Comparison of ENCODE assay signal across 28 mouse cellular contexts in the genomic region with DNA sequence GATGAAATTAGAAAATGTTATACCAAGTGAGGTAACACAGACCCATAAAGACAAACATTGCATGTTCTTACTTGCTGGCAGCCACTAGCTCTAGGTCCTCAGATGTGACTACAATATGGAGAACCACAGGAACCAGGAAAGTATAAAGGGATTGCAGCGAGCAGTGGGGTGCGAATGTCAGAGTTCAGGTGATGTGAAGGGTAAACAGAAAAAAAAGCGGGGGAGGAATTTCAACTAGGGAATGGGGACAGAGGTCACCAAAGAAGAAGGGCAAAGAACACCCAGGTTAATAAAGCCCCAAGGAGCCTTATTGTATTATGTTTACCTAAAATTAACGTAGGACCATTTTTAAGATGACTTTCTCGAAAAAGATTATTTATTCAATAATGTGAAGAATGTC. TPM values are rescaled to one million over a fixed set of nuclear protein-coding genes. Genes with fewer than 3 reads are reported as not detected.
DNase-seq lines count a peak whose midpoint lies in the region; ATAC-seq lines count a peak whose summit lies in the region.
"Had no signal": no experiment of that assay in that cellular context is flagged by ENCODE, and none has a peak within 500 bp of the region (broad histone marks: within the 10 kb centered on the region; RNA-seq: fewer than 3 reads in every experiment).

No protein-coding gene starts in this region.

- no peak for ATAC-seq in kidney, embryonic 16.5 days (ENCODE audit: low FRiP score, low TSS enrichment)
- ATAC-seq in liver, embryonic 15.5 days (ENCODE audit: insufficient read depth): peak; percentile 22; the same call in 1 of the 2 replicates
- ATAC-seq in liver, embryonic 11.5 days (replicated peaks; ENCODE audit: low FRiP score): no peak
- ATAC-seq: activated CD4-positive, CD25-positive, alpha-beta regulatory T cell, adult 4 months; forebrain, embryonic 15.5 days had no signal

- H3K36me3 ChIP-seq in kidney, embryonic 16.5 days (ENCODE audit: insufficient read depth, low read length): no peaks in the 10 kb centered on the region
- H3K36me3 ChIP-seq in liver, embryonic 15.5 days (replicated peaks): no peaks in the 10 kb centered on the region
- no peaks in the 10 kb centered on the region for H3K36me3 ChIP-seq in liver, embryonic 11.5 days (ENCODE audit: control insufficient read depth, insufficient read depth, low read length)
- H3K36me3 ChIP-seq: embryonic facial prominence, embryonic 10.5 days; embryonic facial prominence, embryonic 13.5 days; forebrain, embryonic 12.5 days; forebrain, embryonic 15.5 days; heart, embryonic 12.5 days; heart, embryonic 15.5 days; hindbrain, embryonic 10.5 days had no signal

- no peak overlapping the region for H3K9ac ChIP-seq in kidney, embryonic 16.5 days (replicated peaks; ENCODE audit: low read length)
- no peak overlapping the region for H3K9ac ChIP-seq in liver, embryonic 15.5 days
- no peak overlapping the region for H3K9ac ChIP-seq in liver, embryonic 11.5 days (ENCODE audit: low read depth, low read length)
- H3K9ac ChIP-seq: embryonic facial prominence, embryonic 13.5 days; forebrain, embryonic 12.5 days; forebrain, embryonic 15.5 days; heart, embryonic 12.5 days; heart, embryonic 15.5 days had no signal

- no peaks in the 10 kb centered on the region for H3K9me3 ChIP-seq in kidney, embryonic 16.5 days (ENCODE audit: low read length)
- H3K9me3 ChIP-seq in liver, embryonic 15.5 days (replicated peaks): no peaks in the 10 kb centered on the region
- no peaks in the 10 kb centered on the region for H3K9me3 ChIP-seq in liver, embryonic 11.5 days (ENCODE audit: control insufficient read depth, low read length)
- H3K9me3 ChIP-seq: embryonic facial prominence, embryonic 10.5 days; embryonic facial prominence, embryonic 13.5 days; forebrain, embryonic 12.5 days; forebrain, embryonic 15.5 days; heart, embryonic 12.5 days; heart, embryonic 15.5 days; hindbrain, embryonic 10.5 days had no signal

- H3K27me3 ChIP-seq in kidney, embryonic 16.5 days (ENCODE audit: insufficient read depth, low read length): no peaks in the 10 kb centered on the region
- peaks cover 3% of the 10 kb centered on the region; the same call in 1 of the 2 replicates for H3K27me3 ChIP-seq in liver, embryonic 15.5 days
- no peaks in the 10 kb centered on the region for H3K27me3 ChIP-seq in liver, embryonic 11.5 days (replicated peaks; ENCODE audit: control insufficient read depth, insufficient read depth, low read length)
- H3K27me3 ChIP-seq: forebrain, embryonic 15.5 days had no signal

- no peak overlapping the region for H3K4me3 ChIP-seq in kidney, embryonic 16.5 days (ENCODE audit: low read length)
- no peak overlapping the region for H3K4me3 ChIP-seq in liver, embryonic 15.5 days (replicated peaks)
- H3K4me3 ChIP-seq in liver, embryonic 11.5 days (ENCODE audit: low read depth, low read length): no peak overlapping the region
- H3K4me3 ChIP-seq: embryonic facial prominence, embryonic 10.5 days; embryonic facial prominence, embryonic 13.5 days; erythroblast, embryonic 14.5 days; forebrain, embryonic 12.5 days; forebrain, embryonic 15.5 days; heart, embryonic 12.5 days; heart, embryonic 15.5 days; hindbrain, embryonic 10.5 days had no signal

- H3K27ac ChIP-seq in kidney, embryonic 16.5 days (ENCODE audit: low read length): no peak overlapping the region
- no peak overlapping the region for H3K27ac ChIP-seq in liver, embryonic 15.5 days (replicated peaks)
- no peak overlapping the region for H3K27ac ChIP-seq in liver, embryonic 11.5 days (ENCODE audit: low read depth, low read length)
- H3K27ac ChIP-seq: embryonic facial prominence, embryonic 10.5 days; embryonic facial prominence, embryonic 13.5 days; forebrain, embryonic 12.5 days; forebrain, embryonic 15.5 days; heart, embryonic 15.5 days; hindbrain, embryonic 10.5 days had no signal

- WGBS in kidney, embryonic 16.5 days: 65% methylated on average over 5 of the region's 5 CpGs
- WGBS in liver, embryonic 15.5 days (ENCODE audit: insufficient replicate concordance): 57% methylated on average over 5 of the region's 5 CpGs
- 70% methylated on average over 5 of the region's 5 CpGs for WGBS in liver, embryonic 11.5 days

- no peak overlapping the region for H3K4me2 ChIP-seq in kidney, embryonic 16.5 days (replicated peaks; ENCODE audit: low read depth, low read length)
- H3K4me2 ChIP-seq in liver, embryonic 15.5 days: no peak overlapping the region
- H3K4me2 ChIP-seq in liver, embryonic 11.5 days: no peak overlapping the region
- H3K4me2 ChIP-seq: embryonic facial prominence, embryonic 13.5 days; forebrain, embryonic 12.5 days; forebrain, embryonic 15.5 days; heart, embryonic 12.5 days; heart, embryonic 15.5 days had no signal

- no peaks in the 10 kb centered on the region for H3K4me1 ChIP-seq in kidney, embryonic 16.5 days (ENCODE audit: insufficient read depth, low read length)
- H3K4me1 ChIP-seq in liver, embryonic 15.5 days (replicated peaks): peaks cover 9% of the 10 kb centered on the region; the same call in 1 of the 2 replicates
- H3K4me1 ChIP-seq in liver, embryonic 11.5 days (replicated peaks; ENCODE audit: control insufficient read depth, insufficient read depth, low read length): no peaks in the 10 kb centered on the region
- H3K4me1 ChIP-seq: embryonic facial prominence, embryonic 10.5 days; embryonic facial prominence, embryonic 13.5 days; forebrain, embryonic 12.5 days; forebrain, embryonic 15.5 days; hindbrain, embryonic 10.5 days had no signal

- peak; percentile 58 for DNase-seq in kidney, adult 11 months
- DNase-seq in kidney, postnatal 14 days: peak; percentile 42
- DNase-seq in kidney, adult 18-20 months: no peak
- DNase-seq in liver, embryonic 11.5 days (ENCODE audit: low spot score): no peak
- DNase-seq in layer of hippocampus, adult 8-10 months (ENCODE audit: low spot score in 2 of 2): no peak
- DNase-seq: adrenal gland, adult 8-10 months; adrenal gland, postnatal 25 days; cerebellum, adult 11-12 months; cerebellum, adult 8-10 months; cerebellum, postnatal 10 days; cerebellum, postnatal 36 days; embryo, embryonic 11 days; gastrocnemius, postnatal 25 days; heart, adult 18-20 months; heart, postnatal 10 days; heart, postnatal 36 days had no signal

RNA-seq across cellular contexts. Expression of a gene that starts 6.9 kb away (rescaled TPM):
- polyA plus RNA-seq in kidney, embryonic 16.5 days (2015; fragmentation: Nextera tagmentation; extraction: Ambion mirVana): 69.6 and 80.9 TPM in 2 replicates
- 108 and 125 TPM in 2 replicates for polyA plus RNA-seq in liver, embryonic 15.5 days (2015; fragmentation: Nextera tagmentation; extraction: Ambion mirVana)
- polyA plus RNA-seq in liver, embryonic 11.5 days (2014; fragmentation: Nextera tagmentation; extraction: Ambion mirVana): 39.0 and 39.6 TPM in 2 replicates
- 10 to 100 TPM; 13.1 to 14.7 (median 13.3) TPM for total RNA-seq in layer of hippocampus, adult 8-10 months (2022)
- total RNA-seq: gastrocnemius, postnatal 25 days had no signal
- polyA plus RNA-seq: activated CD4-positive, CD25-positive, alpha-beta regulatory T cell, adult 4 months; erythroblast, embryonic 14.5 days had no signal

RNA-seq across cellular contexts. Expression of a gene that starts 44.8 kb away (rescaled TPM):
- 0.18 and 0.21 TPM in 2 replicates for polyA plus RNA-seq in kidney, embryonic 16.5 days (2015; fragmentation: Nextera tagmentation; extraction: Ambion mirVana)
- polyA plus RNA-seq in liver, embryonic 15.5 days (2015; fragmentation: Nextera tagmentation; extraction: Ambion mirVana): 5.8 and 6.7 TPM in 2 replicates
- 2.2 TPM in 2 replicates for polyA plus RNA-seq in liver, embryonic 11.5 days (2014; fragmentation: Nextera tagmentation; extraction: Ambion mirVana)
- total RNA-seq in layer of hippocampus, adult 8-10 months (2022): under 1 TPM in 1 of 4 experiments, not detected in 3; 0.07 TPM
- polyA plus RNA-seq: cortical plate, adult 2 months; erythroblast, embryonic 14.5 days had no signal

Comparison
In these comparisons a context has a peak if more than half of its experiments do, and no peak if none do; other contexts are left out.
1. DNase-seq: peak in kidney, adult 11 months (single experiment) and kidney, postnatal 14 days (single experiment); none in kidney, adult 18-20 months (single experiment), liver, embryonic 11.5 days (single experiment) and layer of hippocampus, adult 8-10 months (0 of 2).